Mouse (Mus musculus) adrenal gland, postnatal 0 days (tissue): Measurements from ENCODE around the gene Nckipsd. TPM values are rescaled to one million over a fixed set of nuclear protein-coding genes. Genes with fewer than 3 reads are reported as not detected.

Experiments used
- microRNA-seq: library from miRNA; unstranded; fragments of <30 nt; microRNA quantifications from one replicate; pipeline ENCODE4, GENCODE M21; 2016; ENCODE audit warnings: borderline replicate concordance; ENCODE audit not compliant: insufficient number of aligned reads
- polyA plus RNA-seq: library from polyadenylated mRNA; unstranded; fragments of >200 nt; fragmentation: Nextera tagmentation; extraction: Ambion mirVana; gene quantifications from 2 replicates; pipeline ENCODE4 v1.2.1, GENCODE M21; 2015

Nckipsd gene
- 8.4 and 9.3 TPM in 2 replicates for polyA plus RNA-seq

GRCm38 (mm10) chr9:108808163-108808665, at the start of gene Nckipsd:
Nckipsd (plus strand) TSS chr9:108808368.

GRCm38 (mm10) chr9:108783548-108784463, 24.4 kb upstream of the Nckipsd start, which contains the start of gene Ip6k2:
Ip6k2 (plus strand) TSS chr9:108783796.

GRCm38 (mm10) chr9:108825820-108826699, 17.9 kb downstream of the Nckipsd start, which contains the start of gene Celsr3:
Celsr3 (plus strand) TSS chr9:108826320.

GRCm38 (mm10) chr9:108852976-108853375, 44.8 kb downstream of the Nckipsd start, which contains the start of gene Slc26a6:
Slc26a6 (plus strand) TSS chr9:108853283.

Small RNAs within 50 kb of the gene (microRNA-seq; reads per million reads assigned to microRNA genes)
- gene Gm23156: not detected

Other genes with a start within 250 kb of the Nckipsd start
- gene Impdh2, start 248.1 kb upstream of the Nckipsd start, polyA plus RNA-seq: 68.2 and 82.0 TPM in 2 replicates
- 68.4 and 111 TPM in 2 replicates for gene Ndufaf3, start 240.9 kb upstream of the Nckipsd start, polyA plus RNA-seq
- gene Dalrd3, start 238.5 kb upstream of the Nckipsd start, polyA plus RNA-seq: 95.0 and 107 TPM in 2 replicates
- gene Wdr6, start 229.6 kb upstream of the Nckipsd start, polyA plus RNA-seq: 73.9 and 83.0 TPM in 2 replicates
- gene P4htm, start 210.7 kb upstream of the Nckipsd start, polyA plus RNA-seq: 17.3 and 18.2 TPM in 2 replicates
- 24.4 and 32.1 TPM in 2 replicates for gene Arih2, start 159.0 kb upstream of the Nckipsd start, polyA plus RNA-seq
- 45.2 and 70.4 TPM in 2 replicates for gene Slc25a20, start 146.3 kb upstream of the Nckipsd start, polyA plus RNA-seq
- gene Prkar2a, start 119.1 kb upstream of the Nckipsd start, polyA plus RNA-seq: 16.7 and 17.3 TPM in 2 replicates
- gene Ip6k2, start 24.6 kb upstream of the Nckipsd start, polyA plus RNA-seq: 54.1 and 55.9 TPM in 2 replicates
- gene Celsr3, start 18.0 kb downstream of the Nckipsd start, polyA plus RNA-seq: 1.7 and 1.9 TPM in 2 replicates
- gene Slc26a6, start 44.9 kb downstream of the Nckipsd start, polyA plus RNA-seq: 4.9 and 6.0 TPM in 2 replicates
- gene Tmem89, start 106.3 kb downstream of the Nckipsd start, polyA plus RNA-seq: 0.17 TPM in 1 of 2 replicates, not detected in the other
- 300 and 412 TPM in 2 replicates for gene Uqcrc1, start 128.3 kb downstream of the Nckipsd start, polyA plus RNA-seq
- 6.9 and 7.2 TPM in 2 replicates for gene Col7a1, start 145.2 kb downstream of the Nckipsd start, polyA plus RNA-seq
- gene Ucn2, start 177.6 kb downstream of the Nckipsd start, polyA plus RNA-seq: 0.30 TPM in 1 of 2 replicates, not detected in the other
- gene Pfkfb4, start 183.4 kb downstream of the Nckipsd start, polyA plus RNA-seq: 5.4 and 5.8 TPM in 2 replicates
- gene Shisa5, start 230.2 kb downstream of the Nckipsd start, polyA plus RNA-seq: 120 and 181 TPM in 2 replicates